Mouse (Mus musculus) left cerebral cortex, adult 11 months (tissue): ENCODE data around the gene Col24a1.
"Not testable (repeated sequence)": the region's sequence is repeated elsewhere in the genome, so short reads cannot be mapped to it uniquely, and the experiment has no call there.

Source experiments
- DNase-seq: peaks from one replicate; pipeline ENCODE4 v3.0.0; 2022; ENCODE audit warnings: low spot score

Col24a1 gene

DNA sequence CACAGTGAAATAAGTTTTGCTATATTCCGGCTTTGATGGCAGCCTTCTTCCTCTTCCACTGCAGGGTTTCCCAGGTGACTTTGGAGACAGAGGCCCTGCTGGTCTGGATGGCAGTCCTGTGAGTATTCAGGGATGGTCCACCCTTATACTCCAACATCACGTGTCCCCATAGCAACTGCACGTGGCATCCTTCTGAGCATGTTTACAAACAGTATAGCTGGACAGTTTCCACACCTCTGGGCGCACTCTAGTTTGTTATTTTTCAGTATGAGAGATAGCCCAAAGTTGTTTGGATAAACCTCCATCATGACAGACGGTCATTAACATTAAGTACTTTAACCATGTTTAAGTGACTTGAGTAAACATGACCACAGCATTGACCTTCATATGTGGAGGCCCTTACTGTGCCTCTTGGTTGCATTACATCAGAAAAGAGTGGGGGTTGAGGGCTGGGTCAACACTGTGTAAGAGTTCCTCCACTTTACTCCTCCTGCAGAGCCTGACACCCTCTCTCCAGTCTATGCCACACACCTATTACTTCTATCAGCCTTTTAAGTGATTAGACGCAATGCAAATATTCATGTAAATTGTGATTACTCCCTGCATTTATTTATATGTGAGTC lies 64.7 kb downstream of the Col24a1 start:
- DNase-seq: no peak

DNA sequence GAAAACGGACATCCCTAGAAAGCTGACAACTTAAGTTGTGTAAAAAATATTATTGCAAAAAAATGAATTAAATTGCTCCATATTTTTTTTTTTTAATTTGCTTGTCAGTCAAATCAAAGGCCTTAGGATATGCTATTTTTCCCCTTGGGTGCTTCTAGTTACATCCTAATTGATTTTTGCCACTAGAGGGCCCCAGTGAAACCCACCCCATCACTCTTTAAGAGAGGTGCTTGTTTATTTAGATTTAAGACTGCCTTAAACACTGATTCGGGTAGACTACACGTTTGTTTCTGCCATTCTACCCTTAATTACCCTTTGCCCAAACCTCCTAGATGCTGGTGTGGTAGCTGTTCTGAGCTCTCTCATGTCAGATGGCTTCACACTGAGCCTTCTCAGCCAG lies 73.0 kb downstream of the Col24a1 start:
- no peak for DNase-seq

DNA sequence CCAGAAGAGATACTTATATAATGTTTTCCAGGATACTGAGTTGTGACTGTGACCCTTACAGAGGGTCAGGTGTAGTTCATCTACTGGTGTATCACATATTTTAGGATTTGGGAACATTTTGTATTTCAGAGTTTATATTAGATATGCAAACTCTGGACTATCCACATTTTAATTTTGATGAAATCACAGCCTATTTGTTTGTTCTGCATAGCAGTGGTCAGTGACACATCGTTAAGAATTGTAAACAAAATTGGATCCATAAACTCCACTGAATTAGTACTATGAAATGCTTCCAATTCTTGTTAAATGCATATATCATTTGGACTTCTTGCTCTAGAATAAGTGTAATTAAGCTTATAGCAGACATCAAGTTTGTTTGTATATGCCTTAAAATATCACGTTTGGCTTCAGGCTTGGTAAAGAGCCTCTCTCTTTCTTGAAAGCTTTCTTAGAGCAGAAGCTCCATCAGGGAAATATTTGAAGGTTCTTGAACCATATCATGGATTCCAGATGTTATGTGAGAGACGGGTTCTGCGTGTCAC lies 75.0 kb downstream of the Col24a1 start:
- DNase-seq: no peak

DNA sequence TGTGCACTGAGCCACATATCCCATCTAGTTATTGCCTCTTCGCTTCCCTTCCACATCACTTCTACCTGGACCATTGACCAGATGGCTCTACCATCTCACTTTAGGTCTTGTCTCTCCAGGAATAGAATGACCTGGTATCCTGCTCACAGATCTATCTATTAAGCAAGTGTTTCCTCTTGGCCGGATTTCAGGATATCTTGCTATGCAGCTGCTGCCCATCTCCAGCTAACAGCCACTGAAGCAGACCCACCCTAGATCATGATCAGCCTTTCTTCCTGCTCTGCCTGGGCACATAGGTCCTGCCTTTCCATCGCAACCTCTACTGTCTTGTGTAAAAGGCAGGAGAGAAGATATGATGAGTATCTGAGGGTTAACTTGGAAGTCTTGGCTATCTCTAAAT lies 84.0 kb downstream of the Col24a1 start:
- no peak for DNase-seq

DNA sequence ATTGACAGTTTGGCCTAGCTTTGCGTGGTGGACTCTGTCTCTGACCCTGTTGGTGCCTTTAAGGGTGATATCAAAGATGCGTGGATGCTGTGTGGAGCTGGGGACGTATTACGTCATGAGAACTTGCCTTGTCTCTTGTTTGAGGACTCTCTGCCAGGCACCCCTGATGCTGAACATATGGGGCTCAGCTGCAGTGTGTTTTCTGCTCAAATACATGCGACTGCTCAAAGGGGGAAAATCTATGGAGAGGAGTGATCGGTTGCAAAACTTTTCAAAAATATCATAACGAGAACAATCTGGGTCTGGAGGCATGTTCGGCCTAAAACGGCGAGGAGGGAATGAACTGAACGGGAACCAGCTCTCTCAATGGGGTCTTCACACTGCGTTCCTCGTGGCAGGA lies 90.8 kb downstream of the Col24a1 start:
- no peak for DNase-seq

DNA sequence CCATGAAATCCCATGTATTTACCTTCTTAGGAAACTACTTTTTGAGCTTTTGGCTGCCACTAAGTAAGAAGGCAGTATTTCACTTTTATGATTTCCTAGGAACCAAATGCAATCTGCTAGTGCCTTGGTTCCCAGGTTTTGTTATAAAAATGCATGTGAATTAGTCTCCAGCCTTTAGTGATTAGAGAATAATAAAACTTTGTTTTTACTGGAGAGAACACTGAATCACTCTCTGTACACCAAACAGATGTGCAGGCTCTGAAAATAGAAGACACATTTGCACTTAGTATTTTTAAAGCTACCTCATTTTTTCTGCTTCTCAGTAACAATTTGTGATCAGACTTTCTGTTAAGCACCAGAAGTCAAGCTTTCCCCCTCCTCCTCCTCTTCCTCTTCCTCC lies 94.2 kb downstream of the Col24a1 start:
- peak; percentile 1 for DNase-seq

DNA sequence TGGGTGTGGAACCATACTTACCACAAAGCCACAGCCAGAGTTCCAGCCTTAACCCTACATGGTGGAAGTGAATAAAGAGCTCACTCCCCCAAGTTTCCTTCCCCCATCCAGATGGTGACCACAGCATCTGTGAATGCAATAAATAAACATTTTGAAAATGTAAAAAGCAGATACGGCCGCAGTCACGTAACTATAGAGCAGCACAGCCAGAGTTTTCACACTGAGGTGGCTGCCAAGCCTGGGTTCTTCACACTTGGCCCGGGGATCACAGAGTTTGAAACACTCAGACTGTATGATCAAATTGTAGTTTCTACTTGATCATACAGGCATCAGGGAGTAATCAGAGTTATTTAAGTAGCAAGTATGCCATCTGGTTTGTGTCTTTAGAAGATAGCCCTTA lies 98.4 kb downstream of the Col24a1 start:
- DNase-seq: no peak

DNA sequence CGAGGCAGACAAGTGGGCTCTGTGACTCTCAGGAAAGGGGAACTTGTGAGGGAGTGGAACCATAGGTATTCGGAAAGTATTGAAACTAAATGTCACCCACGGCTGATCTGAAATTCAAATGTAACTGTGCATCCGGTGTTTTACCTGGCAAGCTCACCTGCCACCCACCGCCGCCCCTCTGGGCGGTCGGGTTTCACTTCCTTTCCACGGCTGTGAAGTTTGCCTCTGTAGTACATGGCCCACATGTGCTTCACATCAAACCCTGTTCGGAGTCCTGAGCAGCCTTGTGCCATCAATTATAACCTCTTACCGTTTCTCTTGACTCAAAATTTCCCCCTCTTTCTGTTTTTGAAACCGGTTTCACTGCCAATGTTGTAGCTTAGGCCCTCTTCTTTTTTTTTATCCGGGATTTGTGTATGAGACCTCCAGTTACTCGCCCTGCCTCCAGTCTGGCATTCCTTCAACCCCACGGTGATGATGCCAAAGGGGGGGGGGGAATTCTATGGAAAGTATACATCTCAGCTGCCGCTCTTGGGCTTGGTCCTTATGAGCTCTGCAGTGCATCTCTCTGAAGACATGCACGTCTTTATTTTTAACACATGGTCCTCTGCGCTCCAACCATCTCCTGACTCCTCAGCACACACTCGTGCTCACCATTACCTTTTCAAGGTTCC lies 99.9 kb downstream of the Col24a1 start:
- no peak for DNase-seq

DNA sequence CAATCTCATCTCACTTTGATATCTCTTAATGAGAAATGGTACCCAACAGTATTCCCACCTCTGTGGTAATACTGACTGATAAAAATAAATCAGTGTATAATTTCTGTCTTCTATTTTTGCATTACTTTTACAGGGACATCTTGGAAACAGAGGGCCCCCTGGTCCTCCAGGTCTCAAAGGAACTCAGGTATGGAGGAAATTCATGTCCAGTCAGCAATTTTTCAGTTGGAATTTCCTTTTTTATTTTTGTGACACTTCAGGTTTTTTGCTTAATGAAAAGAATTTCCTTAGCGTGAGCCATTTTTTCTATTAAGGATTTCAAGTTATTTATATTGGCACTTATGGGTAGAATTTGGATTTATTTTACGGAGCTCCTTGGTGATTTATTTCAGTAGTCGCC lies 106.9 kb downstream of the Col24a1 start:
- no peak for DNase-seq

DNA sequence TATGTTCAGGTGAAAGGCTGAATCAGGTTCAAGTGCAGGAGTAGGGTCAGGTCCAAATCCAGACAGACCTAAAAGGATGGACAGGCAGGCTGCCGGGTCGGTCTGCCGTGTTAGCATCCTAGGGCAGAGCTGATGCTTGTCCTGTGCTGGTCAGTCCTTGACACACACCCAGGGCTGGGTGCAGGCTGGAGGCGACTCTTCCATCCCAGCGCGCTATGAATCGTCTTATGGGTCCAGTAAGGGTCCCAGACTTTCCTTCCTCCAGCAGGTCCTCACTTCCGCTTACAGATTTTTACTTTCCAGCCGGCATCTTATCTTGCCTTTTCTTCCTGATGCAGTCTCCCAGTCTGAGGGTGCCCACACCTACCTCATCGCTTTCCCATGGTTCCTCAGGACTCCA lies 110.0 kb downstream of the Col24a1 start:
- DNase-seq: no peak

DNA sequence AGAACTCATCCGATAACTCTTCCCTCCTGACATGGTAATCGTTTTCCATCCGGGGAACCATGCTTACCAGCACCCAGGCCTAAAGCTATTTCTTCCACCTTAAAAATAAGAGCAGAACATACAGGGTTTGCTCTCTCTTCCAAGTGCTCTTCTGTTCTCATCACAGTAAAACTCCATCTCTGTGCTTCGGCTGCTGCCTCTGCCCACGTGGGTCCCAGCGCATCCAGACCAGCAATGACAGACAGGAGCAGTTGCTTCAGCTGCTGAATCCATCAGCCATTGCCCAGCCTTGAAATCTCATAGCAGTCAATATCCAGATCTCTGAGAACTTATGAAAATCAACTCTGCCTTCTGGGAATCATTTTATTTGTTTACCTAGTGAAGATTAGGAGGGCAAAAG lies 110.7 kb downstream of the Col24a1 start:
- no peak for DNase-seq

DNA sequence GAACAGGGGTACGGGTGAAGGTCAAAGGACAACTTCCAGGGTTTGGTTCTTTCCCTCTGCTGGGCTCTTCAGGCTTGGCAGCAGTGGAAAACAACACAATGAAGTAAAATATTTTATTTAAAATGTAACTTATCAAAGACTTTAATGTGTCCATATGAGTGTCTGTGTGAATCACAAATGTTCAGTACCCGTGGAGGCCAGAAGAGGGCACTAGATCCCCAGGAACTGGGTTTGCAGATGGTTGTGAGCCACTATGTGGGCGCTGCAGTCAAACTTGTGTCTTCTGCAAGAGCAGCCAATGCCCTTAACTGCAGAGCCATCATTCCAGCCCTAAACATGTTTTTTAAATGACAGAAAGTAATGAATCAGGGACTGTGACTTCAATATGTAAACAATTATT lies 115.8 kb downstream of the Col24a1 start:
- DNase-seq: no peak

DNA sequence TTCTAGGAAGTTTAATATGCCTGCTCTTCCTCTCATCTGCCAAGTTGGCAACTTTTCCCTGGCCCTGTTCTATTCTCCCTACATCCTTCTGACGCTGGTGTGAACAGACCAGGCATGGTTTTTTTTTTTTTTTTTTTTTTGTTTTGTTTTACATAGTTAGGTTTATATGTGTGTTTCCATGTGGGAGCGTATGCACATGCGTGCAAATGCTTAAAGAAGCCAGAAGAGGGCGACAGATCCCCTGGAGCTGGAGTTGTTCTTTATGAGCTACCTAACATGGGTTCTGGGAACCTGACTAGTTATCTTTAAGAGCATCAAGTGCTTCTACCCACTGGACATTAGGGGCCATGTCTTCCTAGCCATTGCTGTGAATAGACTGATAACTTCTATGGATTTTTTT lies 119.9 kb downstream of the Col24a1 start:
- no peak for DNase-seq

DNA sequence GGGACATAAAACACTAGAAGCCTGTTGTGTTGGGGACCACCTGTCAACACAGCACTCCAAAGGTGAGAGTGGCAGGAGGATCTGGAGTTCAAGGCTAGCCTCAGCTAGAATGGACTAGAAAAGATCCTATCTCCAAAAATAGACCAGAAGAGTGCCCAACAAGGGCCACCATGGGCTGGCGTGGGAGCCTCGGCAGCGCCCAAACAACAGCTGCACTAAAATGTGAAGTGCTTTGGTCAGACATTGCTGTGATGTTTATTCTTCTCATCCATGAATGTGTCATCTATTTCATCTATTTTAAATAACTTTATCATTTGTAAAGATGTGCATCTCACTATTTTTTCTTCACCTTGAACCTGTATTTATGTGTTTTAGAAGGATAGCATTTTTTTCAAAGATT lies 122.1 kb downstream of the Col24a1 start:
- no peak for DNase-seq

DNA sequence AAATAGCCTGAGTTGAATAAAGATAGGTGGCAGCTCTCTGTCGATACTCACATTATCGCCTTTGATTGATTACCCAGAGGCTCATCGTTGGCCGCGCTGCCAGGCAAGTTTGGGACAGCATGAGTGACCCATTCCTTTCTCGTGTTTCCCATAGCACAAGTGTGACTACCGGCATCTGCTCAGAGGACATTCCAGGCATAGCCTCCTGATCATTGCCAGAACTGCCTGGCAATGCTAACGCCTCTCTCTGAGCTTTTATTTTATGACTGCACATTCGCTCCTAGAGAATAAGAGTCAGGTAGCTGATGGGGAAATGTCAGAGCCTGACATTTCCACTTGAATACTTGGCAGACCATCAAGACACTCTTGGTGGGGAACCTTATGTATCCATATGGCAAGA lies 125.5 kb downstream of the Col24a1 start:
- DNase-seq: no peak

DNA sequence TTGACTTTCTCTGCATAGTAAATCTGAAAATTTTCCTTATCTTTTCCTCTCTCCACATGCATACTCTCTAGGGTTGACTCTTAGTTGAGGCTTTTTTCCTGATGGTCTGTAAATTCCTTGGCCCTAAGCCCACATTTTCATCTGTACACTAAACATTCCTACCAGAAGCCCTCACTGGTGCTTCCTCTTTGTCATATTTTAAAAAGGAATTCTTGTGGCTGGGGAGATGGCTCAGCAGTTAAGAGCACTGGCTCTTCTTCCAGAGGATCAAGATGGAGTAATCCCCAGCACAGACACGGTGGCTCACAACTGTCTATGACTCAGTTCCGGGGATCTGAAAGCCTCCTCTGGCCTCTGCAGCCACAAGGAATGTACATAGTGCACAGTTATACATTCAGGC lies 128.1 kb downstream of the Col24a1 start:
- no peak for DNase-seq

DNA sequence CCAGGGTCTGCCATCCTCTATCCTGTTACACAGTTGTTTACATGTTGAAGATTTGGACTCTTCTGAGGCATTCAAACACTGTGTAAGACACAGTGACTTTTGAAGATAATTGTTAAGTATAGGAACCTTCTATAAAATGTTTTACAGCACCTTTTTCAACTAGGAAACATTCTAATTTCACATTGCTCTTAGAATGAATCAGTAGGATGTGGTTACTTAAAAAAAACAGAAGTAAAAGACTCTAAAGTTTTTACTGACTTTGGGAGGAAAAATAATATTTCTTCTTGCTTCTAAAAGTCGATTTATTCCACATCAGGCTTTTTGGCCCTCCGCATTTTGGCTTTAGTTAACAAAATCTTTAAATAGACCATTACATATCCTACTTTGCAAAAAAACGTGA lies 129.8 kb downstream of the Col24a1 start:
- DNase-seq: no peak

DNA sequence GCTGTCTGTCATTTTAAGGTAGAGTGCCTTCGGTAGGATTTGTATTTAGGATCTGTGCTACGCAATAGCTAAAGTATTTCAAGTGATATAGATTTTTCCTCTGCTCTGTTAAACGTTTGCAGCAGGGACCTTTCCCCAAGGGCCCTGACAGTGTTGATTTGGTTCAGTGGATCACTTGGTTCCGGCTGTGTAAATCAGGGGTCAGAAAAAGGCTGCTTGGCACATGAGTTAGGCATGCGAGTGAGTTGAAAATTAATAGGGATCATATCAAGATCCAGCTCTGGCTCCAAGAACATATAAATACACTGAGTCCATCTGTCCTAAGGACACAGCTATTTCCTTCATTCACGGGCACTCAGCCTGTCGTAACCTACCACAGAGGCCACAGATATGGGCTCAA lies 146.1 kb downstream of the Col24a1 start:
- DNase-seq: no peak

DNA sequence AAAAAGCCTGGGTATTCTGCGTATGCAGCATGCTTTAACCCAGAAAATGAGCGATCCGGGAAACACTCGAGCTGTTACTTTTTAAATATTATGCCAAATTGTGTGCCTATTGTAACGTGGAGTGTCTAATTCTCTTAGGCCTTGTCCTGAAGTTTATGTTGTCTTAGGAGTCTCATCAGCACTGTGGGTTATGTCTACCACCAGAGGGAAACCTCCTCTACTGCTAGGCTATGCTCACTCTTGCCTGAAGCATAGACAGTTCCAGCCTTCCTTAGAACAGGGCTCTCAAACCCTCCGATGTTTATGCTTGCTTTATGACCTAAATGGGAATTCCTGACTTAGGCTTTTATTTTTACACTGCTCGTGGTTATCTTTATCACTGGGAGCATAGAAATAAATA lies 146.8 kb downstream of the Col24a1 start:
- no peak for DNase-seq

DNA sequence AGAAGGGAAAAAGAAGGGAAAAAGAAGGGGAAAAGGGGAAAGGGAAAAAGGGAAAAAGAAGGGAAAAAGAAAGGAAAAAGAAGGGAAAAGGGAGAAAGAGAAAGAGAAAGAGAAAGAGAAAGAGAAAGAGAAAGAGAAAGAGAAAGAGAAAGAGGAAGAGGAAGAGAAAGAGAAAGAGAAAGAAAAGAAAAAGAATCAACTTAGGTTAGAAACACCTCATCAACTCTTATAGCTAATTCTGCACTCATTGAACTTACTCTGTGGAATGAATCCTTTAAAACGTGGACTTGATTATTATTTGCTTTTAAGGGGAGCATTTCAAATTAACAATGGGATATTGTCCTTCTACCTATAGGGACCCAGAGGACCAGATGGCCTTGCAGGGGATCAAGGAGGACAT lies 148.7 kb downstream of the Col24a1 start:
- no peak for DNase-seq

DNA sequence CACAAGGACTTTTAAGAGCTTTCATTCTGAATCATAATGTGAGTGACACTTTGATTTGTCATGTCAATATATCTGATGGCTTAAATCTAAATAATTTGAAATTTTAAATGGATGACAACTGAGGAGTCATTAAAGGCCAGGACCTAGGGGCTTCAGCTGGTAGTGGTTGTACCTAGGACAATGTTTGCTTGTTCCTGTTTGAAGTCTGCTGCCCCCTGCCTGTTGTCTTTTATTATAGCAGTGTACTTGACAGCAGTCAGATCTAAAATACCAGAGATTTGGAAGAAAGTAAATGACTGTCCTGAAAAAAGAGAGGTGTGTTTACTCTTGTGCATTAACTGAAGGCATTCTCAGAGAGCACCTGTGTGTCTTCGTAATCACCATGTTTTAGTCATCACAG lies 150.0 kb downstream of the Col24a1 start:
- DNase-seq: no peak

DNA sequence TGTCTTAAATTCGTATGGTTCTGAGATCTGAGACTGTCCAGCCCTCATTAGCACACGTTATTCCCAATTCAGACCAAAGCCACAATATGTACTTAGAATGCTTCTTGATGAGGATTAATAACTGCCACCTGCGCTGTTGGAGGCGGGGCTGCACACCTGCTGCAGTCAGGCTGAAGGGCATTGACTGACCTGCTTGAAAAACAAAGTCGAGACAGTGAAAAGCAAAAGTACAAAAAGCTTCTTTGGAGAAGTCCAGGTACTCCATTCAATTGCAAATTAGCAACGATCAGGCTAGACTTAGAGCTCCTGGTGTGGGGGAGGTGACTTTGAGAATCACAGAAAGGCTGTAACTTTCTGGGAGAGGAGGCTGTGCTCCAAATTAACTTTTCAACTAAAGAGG lies 150.9 kb downstream of the Col24a1 start:
- not testable (repeated sequence) for DNase-seq

DNA sequence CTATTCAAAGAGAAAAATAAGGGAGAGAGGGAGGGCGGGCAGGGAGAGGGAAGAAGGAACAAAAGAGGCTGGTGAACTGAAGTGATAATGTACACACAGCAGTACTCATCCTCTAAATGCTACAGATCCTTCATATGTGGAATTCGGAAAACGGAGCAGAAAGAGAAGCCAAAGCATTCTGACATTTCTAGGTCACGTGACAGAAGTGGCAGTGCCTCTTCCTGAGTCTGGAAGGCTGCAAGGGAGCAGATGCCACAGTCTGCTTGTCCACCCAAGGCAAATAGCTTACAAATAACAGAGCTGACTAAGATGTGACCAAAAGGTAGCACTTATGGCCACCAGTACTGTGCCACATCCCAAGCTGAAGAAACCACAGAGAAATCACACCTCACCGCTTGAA lies 164.8 kb downstream of the Col24a1 start:
- no peak for DNase-seq

DNA sequence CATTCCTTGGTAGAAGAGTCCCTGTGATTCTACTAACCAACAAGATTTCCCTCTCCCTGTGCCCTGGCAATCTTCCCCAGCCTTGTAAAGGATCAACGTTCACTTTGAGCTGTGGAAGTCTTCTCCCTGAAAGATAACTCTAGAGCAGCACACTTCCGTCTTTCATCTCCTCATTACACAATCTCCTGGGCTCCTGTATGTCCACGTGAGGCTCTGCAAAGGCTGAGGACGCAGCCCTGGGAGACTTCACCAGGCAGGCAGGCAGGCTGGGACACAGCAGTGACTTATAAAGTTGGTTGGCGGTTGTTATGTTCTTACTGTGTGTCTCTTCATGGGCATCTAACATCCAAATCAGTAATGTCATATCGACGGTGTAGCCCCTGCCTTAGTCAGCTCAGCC lies 170.1 kb downstream of the Col24a1 start:
- no peak for DNase-seq
